Mouse (Mus musculus) spleen, postnatal 36 days (tissue): ENCODE measurements around the gene Sox11.

Source experiments
- DNase-seq, 2 experiments: peaks; one replicate each; pipeline ENCODE4 v3.0.0; 2022; ENCODE audit warnings: low spot score in 2 of 2, mixed read lengths in 1 of 2

Sox11 gene

DNA sequence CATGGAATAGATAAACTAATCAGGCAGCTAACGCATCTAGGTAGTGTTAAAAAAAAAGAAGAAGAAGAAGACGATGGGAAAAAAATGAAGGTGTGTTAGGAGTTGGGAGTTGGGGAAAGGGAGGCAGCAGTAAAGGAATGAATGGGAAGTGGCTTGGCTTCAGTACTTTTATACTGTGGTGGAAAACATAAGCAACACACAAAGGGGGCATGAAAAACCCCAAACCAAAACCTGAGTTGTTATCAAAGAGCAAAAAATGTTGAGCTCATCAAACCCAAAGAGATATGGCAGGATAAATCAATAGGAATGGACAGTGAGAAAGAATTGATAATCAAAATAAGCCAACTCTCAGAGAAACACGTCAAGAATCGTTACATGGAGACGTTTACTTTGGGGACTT, 5.6 kb downstream of the Sox11 start:
- DNase-seq, result no peak

DNA sequence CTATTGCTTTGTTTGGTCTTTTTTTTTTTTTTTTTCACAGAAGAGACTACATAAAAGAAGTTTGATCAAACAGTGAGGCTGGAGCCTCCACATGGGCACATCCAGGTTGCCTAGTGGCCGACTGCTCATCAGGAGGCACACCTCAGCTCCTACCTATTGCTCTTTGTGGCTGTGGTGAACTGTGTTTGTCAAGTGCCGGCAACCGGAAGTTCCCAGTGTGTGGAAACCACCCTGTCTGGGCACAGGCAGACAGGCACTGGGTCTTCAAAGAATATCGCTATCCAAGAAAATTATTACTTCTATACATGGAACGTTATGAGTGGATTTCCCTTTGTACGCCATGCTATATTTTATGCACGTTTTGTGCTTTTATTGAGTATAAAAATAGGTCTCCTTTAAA, 6.0 kb downstream of the Sox11 start:
- DNase-seq, result no peak

DNA sequence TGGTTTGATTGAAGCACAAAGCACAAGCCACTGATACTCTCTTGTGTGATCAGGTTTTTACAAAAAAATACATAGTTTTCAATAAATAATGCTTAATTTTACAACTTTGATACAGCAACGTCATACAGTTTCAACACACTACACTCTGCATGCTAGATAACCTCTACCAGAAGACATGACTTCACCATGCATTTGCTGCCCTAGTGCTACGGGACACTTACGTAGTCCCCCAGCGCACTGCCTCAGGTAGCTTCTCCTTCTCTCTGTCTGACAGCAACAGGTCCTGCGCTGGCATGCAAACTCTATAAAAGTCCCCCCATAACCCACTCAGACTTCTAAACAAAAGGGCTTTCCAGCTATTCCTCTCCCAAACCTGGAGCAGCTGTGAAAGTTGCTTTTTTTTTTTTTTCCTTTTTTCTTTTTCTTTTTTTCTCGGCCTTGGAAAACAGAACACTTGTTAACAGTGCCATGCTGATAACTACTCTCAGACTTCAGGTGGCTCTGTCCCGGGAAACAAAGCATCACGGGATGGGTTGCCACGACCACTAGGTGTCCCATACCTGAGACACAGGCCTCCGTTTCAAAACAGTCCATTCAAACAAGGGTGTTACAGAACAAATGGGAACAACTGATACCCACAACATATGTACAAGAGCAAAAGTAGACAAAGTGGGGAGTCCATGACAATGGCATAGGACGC, 6.9 kb downstream of the Sox11 start:
- DNase-seq, result no peak

DNA sequence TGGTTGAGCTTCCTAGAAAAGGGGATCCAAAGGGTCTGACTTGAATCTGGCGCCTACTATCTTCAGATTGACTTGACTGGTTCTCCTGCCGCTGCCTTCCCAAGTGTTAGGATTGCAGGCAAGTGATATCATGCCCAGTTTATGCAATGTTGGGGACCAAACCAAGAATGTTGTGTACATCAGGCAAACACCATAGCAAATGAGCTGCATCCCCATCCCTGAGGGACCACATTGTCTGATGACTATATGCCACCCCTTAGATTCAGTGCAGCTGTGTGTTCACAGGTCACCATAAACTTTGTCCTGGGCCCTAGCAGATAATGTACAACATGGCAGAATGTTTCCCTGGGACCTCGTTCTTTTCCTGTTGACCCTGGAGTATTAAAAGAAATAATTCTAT, 8.8 kb downstream of the Sox11 start:
- no peak for DNase-seq

DNA sequence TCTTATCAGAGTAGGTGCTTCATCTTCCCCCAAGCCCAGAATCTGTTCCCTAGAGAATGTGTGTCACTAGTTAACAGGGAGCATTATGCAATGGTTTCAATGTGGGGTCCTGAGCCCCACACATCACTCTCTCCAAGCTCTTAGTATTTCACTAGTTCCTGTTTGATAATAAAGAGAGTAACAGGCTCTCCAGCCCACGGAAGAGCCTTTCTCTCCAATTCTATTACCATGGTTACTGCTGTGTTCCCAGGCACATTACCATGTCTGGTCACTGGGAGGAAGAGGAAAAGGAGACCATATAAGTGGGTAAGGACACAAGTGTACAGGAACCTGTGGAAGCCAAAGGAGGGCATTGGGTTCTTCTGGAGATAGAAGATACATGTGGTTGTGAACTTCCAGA, 19.0 kb downstream of the Sox11 start:
- DNase-seq, result no peak

DNA sequence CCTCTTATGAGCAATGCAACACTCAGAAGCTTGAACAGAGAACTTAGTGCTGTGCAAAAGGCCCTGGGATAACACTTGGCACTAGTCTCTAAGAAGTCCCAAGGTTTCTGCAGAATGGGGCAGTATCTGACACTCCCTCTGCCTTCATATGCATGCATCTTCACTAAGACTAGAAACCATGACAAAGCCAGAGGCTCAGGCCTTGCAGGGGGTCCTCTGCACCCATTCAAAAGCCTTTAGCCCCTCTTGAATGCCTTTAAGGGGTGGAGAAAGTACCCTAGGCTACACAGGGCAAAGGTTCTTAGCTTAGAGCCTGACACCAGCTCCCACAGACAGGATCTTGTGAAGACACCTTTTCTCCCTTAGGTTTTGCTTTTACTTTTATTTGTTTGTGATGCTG, 21.7 kb downstream of the Sox11 start:
- no peak for DNase-seq

DNA sequence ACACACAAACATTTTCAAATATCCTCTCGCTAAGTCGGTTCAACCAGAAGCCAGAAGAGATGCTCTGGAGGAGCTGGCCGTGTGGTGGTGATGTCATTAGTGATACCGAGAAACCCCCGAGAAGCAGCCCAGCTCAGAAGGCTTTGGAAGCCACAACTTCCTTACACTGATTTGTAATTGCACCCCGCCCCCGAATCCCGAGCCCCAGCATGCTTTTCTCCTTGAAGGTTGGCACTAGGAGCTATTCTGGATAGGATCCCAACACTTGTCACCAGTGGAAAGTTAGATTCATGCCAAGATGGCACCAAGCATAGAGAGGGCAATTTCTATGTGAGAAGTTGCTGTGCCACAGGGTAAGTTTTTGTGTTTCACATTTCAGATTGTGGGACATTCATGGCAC, 29.4 kb downstream of the Sox11 start:
- DNase-seq, result no peak

DNA sequence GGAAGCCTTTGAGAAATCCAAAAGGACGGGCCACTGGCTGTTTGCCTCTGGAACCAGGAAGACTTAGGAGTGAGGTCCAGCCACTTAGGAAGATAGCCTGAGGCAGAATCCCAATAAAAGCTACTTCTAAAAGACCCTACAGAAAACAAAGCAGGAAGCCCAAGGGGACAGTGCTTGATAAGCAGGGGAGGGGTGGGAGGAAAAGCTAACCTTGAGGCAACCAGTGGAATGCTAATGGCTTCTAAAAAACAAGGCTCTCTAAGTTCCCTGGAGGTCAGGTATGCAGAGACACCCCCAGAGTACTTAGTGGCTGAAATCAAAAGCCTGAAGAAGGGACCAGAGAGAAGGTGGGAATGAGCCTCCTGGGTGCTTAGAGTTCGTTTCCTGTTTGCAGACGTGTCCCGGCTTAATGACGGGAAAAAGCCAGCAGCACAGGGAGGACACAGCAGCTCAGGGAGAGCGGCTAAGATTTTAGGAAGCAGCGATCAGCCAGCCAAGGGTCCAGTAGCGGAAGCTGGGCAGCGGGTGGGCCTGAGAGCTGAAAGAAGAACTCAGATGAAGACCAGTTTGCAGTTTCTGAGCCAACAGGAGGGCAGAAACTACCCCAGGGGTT, 30.4 kb downstream of the Sox11 start:
- DNase-seq, result no peak

DNA sequence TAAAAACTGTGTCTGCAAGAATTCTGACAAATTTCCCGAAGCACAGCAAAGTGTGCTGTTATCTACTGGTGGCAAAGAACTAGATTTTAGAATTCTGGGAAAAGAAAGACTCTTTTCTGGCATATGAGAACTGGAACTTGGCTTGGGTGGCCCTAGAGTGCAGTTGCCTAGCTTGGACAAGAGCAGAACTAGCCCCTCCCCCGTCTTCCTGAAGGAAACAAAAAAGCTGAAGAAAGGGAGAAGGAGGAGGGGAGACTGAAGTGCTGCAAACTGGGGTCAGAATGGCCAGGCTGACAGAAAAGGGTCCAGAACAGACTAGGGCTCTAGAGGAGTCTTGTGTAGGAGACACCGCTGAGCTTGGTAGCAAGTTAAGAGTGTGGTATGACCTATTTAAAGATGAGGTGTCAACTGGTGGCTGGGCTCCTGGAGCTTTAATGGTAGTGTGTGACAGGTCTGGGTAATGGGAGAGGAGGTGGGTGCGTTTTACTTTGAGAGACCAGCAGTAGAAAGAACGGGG, 31.0 kb downstream of the Sox11 start:
- DNase-seq, result no peak

DNA sequence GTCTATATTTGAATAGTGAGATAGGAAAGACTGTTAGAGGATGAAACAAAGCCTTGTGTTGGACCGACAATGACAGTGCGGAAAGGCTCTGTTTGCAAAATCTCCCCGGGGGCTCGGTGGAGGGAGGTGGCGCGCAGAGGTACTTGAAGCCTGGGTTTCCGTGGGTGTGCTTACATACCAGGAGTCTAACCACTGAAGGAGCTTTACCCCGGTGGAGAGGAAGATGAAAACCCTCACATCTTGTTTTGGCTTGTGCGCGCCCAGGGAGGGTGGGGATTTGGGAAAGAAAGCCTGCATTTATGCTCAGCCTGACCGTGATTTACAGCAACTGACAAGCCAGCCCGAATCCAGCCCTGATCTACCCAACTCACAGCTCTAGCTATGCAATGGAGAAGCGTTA, 31.7 kb downstream of the Sox11 start:
- no peak for DNase-seq

DNA sequence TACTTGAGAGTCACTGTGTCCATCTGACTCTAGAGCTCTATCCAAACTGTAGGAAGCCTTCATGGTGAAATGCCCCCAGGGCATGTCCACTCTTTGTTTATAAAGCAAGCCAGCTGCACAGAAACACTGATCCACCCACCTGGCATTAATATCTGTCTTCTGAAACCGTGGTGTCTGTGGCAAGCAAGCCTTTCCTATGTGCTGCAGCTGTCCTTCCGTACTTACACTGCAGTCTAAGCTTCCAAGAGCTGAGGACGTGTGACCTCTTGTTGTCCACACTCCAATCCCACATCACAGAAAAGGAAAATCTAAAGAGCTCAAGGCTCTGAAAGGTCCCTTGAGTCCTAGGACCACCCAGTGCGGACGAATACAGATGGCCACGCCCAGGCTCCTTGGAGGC, 32.4 kb downstream of the Sox11 start:
- no peak for DNase-seq

DNA sequence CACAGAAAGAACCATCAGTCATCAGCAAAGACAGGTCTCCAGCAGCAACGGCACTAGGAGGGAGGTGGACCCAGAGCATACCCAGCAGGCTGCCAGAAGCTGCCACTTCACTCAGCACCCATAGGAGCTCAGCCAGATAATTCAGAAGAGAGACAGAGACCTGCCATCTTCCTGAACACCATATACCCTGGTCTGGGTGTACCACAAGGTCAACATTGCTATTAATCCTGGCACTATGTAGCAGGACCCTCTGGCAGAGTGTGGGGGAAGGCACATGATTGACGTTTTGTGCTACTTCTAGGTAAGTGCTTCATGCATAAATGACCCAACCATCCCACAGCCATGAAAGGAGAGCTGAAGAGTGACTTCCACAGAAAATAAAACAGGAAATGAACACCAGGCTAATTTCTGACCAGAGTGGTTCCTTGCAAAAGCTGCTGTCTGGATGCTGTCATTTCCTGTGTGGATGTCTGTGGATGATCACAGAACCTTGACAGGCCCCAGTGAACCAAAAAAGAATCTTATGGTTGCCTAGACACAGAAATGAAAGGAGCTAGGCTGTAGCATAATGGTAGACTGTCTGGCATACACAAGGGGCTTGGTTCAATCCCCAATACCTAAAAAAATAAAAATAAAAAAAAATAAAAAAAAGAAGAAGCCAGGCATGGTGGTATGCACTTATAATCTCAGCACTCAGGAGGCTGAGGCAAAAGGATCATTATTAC, 37.5 kb downstream of the Sox11 start:
- no peak for DNase-seq

DNA sequence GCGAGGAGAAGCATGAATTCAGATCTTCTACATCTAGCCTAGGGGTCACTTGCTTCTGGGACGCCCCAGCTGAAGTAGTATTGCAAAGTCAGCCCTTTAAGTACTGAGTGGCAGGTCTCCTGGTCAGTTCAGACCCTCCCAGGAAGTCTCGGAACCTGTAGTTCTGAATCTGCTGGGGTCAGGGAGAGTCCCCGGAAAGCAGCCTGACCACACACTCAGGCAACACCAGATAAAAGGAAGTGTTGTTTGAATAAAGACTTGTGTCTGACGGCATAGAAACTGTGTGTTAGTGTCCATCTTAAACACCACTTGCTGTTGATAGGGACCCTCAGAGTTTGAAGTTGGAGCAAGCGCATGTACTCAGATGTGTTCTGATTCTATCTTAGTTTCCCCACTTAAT, 39.2 kb downstream of the Sox11 start:
- DNase-seq, result no peak

DNA sequence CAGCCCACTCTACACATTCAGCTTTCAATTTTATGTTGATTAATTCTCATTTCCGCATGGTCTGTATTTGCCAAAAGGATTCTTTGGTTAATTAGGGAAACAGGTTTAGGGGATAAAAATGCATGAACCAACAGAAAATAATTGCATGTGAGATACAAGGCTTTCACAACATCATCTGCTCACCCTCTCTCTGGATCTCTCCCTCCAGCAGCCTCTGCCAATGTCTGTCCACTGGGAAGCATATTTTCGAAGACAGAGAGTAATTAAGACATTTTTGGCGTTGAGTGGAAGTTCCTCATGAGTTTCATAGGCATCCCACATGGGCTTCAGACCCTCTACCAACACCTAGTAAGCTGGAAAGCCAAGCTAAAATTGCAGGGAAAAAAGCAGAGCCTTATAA, 43.7 kb downstream of the Sox11 start:
- DNase-seq, result no peak

DNA sequence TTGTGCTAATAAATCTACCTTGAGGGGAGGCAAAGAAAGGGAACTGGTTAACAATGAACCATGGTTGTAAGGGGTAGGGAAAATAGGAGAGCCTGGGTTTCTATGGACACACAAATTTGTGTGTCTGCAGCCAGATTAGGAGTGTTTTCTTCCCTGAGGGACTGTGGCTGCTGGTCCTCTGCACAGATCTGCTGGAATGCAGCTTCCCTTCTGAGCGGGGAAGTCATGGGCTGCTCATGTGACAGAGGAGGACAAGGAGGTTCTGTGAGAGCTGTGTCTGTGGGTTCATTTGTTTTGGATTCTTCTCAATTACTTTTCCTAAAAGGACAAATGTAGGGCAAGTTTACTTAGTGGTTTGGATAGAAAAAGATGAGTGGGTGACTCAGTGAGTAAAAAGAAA, 48.2 kb downstream of the Sox11 start:
- no peak for DNase-seq

DNA sequence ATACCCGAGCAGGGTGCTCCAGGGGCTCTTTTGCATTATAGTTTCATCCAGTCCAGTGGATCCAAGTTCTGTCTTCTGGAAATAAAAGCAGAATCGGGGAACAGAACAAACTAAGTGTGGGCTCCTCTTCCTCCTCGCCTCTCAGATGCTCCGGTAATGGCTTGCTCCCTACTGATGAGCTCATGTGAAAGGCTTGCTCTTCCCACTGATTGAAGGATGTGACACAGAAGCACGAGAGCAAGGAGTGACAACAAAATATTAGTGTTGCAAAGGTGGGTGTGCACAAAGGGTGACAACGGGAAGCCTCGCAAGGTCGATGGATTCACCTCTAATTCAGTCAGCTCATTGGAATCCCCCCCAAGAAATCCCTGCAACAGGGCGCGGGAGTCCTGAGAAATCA, 48.6 kb downstream of the Sox11 start:
- DNase-seq, result no peak

DNA sequence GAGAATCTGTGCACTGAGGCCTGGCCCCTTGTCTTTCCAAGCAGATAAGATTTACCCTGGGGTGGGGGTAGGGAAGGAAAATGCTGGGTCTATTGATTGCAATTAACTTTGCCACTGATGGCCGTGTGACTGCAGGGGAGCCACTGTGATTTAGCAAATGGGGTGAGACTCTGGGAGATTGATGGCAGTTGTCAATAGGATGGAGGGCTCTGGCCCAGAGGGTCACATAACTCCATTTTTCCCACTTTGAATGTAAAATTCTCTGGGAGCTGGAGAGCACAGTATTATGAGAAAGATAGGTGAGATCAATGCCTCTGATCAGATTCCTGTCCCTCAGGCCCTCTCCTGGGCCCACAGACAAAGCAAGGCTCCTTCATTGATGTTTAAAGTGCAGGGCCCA, 49.2 kb downstream of the Sox11 start:
- no peak for DNase-seq
